Mouse (Mus musculus) CD8-positive naive resting alpha-beta T cell, adult 2 months (primary cell): ENCODE data around the gene Spaca3.

ENCODE experiments used
- DNase-seq, 2 experiments: peaks; one replicate each; pipeline ENCODE4 v3.0.0; 2022; ENCODE audit warnings: low read depth in 2 of 2, low spot score in 2 of 2

Gene Spaca3

GRCm38 (mm10) chr11:80858065-80858464 is at the start of gene Spaca3:
Gene Spaca3 (plus strand): TSS chr11:80858365.
- DNase-seq, result no peak

- DNase-seq, result no peak
Observed at GRCm38 (mm10) chr11:80808551-80809070, 49.6 kb upstream of the Spaca3 start.

GRCm38 (mm10) chr11:80809666-80809992 is 48.5 kb upstream of the Spaca3 start:
- no peak for DNase-seq

- no peak for DNase-seq
Observed at GRCm38 (mm10) chr11:80809993-80810821, 48.0 kb upstream of the Spaca3 start, which contains the start of gene Tmem98. Gene Tmem98 (plus strand): TSS chr11:80810175.

GRCm38 (mm10) chr11:80811156-80811555 is 47.0 kb upstream of the Spaca3 start:
- no peak for DNase-seq

- no peak for DNase-seq
Observed at GRCm38 (mm10) chr11:80815354-80815753, 42.8 kb upstream of the Spaca3 start.

- peak in 1 of 2 experiments; percentile 16 for DNase-seq
Observed at GRCm38 (mm10) chr11:80818060-80818697, 40.0 kb upstream of the Spaca3 start.

- no peak for DNase-seq
Observed at GRCm38 (mm10) chr11:80820085-80820484, 38.1 kb upstream of the Spaca3 start.

- no peak for DNase-seq
Observed at GRCm38 (mm10) chr11:80821296-80821695, 36.9 kb upstream of the Spaca3 start.

GRCm38 (mm10) chr11:80821794-80822193 is 36.4 kb upstream of the Spaca3 start:
- no peak for DNase-seq

- no peak for DNase-seq
Observed at GRCm38 (mm10) chr11:80835395-80835794, 22.8 kb upstream of the Spaca3 start.

- no peak for DNase-seq
Observed at GRCm38 (mm10) chr11:80835841-80836240, 22.3 kb upstream of the Spaca3 start.

GRCm38 (mm10) chr11:80838724-80839123 is 19.4 kb upstream of the Spaca3 start:
- DNase-seq, result no peak

GRCm38 (mm10) chr11:80843435-80843834 is 14.7 kb upstream of the Spaca3 start:
- DNase-seq, result no peak

GRCm38 (mm10) chr11:80845486-80845885 is 12.7 kb upstream of the Spaca3 start:
- no peak for DNase-seq

GRCm38 (mm10) chr11:80846115-80846514 is 12.1 kb upstream of the Spaca3 start:
- no peak for DNase-seq

- no peak for DNase-seq
Observed at GRCm38 (mm10) chr11:80848131-80848530, 10.0 kb upstream of the Spaca3 start.

GRCm38 (mm10) chr11:80851859-80852258 is 6.3 kb upstream of the Spaca3 start:
- no peak for DNase-seq

GRCm38 (mm10) chr11:80853014-80853413 is 5.2 kb upstream of the Spaca3 start:
- no peak for DNase-seq

GRCm38 (mm10) chr11:80854430-80854829 is 3.7 kb upstream of the Spaca3 start:
- no peak for DNase-seq

- DNase-seq, result no peak
Observed at GRCm38 (mm10) chr11:80854908-80855307, 3.3 kb upstream of the Spaca3 start.

GRCm38 (mm10) chr11:80856827-80857226 is 1.3 kb upstream of the Spaca3 start:
- DNase-seq, result no peak
